Mouse (Mus musculus) naive thymus-derived CD4-positive, alpha-beta T cell, adult 5 months (primary cell): ENCODE data around the gene Pcsk4. TPM values are rescaled to one million over a fixed set of nuclear protein-coding genes. Genes with fewer than 3 reads are reported as not detected.

ENCODE experiments used
- polyA plus RNA-seq: library from polyadenylated mRNA; unstranded; fragments of 100-300 nt; shearing (Covaris generic); gene quantifications from one replicate; pipeline ENCODE4 v1.2.1, GENCODE M21; 2017

Pcsk4 gene
- 8.1 TPM for polyA plus RNA-seq

DNA sequence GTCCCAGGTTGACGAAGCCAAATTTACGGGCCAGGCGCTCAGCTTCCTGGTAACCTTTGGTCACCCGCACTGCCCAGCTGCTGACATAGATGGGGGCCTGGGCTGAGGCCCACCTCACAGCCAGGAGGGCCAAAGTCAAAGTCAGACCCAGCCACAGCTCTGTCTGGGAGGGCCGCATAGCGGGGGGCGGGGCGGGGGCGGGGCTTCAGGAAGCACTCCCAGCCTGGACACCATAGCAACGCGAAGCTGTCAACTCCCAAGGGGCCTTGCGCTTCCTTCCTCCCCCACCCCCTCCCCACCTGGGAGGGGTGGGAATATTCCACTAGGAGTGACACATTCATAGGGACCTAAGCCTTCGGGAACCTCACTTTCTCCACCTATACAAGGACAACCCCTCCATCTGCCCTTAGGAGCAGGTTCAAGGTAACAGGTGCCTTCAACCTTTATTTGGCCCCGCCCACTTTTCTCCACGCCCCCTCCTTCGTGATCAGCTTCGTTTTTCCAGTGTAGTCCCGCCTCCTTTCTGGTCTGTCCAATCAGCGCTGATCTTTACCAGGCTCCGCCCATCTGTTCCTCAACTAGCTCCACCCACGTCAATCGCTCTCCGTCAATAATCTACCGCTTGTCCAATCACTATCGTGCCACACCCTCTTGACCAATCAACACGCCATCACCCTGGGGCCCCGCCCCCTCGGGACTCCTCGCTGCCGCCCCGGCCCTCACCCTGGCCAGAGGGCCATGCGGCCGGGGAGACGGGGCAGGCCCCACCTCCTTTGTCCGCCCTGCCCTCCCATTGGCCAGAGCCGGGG is at the start of gene Pcsk4, which contains the start of gene Reep6:
TSS of gene Pcsk4 (minus strand) at position 226 of the 809 bp plus-strand sequence.
TSS of gene Reep6 (plus strand) at position 681 of the 809 bp plus-strand sequence.

DNA sequence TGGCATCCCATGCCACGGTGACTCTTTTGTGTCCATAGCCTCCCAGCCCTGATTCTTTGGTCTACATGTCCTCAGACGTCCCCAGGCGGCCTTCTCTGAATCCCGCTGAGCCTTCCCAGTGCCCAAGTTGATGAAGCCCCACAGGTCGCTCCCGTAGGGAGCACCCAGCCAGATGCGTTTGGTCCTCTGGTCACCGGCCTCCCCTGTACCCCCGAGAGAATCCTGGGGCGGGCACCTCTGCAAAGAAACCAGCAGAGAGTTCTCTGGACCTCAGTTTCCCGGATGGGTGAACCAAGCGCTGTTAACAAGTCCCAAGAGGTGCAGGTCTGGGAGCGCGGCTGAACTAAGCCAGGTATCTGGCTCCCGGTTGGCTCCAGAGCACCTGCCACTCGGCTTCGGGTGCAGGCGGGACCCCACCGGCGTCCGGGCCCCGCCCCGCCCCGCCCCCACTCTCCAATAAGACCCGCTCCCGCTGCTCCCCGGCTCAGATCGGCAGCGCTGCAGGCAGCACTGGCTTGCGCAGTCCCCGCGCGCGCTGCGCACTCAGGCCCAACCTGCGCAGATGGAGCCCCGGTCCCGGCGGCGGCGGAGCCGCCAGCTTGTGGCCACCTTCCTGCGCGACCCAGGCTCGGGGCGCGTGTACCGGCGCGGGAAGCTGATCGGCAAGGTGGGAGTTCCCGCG is 26.8 kb upstream of the Pcsk4 start, which contains the start of gene Plk5:
TSS of gene Plk5 (plus strand) at position 459 of the 682 bp plus-strand sequence.

DNA sequence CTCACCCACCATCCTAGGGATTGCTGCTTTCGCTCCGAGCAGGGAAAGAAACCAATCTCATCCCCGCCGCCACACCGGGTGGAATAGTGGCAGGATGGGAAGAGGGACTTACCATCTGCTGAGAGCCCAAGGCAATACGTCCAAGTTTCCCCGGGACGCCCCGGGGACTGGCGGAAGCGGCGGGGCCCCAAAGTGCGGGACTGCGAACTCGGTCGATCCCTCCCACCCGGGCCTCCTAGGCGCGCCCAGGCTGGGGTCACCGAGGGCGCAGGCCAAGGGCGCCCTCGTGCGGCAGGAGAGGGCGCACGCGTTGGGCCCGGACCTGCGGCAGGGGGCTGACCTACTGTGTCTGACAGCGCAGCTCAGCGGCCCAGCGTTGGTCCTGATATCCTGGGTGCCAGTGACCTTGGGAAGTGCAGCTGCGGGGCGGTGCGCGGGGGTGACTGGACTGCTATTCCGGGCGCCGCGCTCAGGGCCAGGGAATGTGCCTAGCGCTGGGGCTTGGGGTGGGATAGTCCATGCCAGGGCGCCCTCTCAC is 19.0 kb upstream of the Pcsk4 start, which contains the start of gene Adamtsl5:
TSS of gene Adamtsl5 (minus strand) at position 169 of the 538 bp plus-strand sequence.

DNA sequence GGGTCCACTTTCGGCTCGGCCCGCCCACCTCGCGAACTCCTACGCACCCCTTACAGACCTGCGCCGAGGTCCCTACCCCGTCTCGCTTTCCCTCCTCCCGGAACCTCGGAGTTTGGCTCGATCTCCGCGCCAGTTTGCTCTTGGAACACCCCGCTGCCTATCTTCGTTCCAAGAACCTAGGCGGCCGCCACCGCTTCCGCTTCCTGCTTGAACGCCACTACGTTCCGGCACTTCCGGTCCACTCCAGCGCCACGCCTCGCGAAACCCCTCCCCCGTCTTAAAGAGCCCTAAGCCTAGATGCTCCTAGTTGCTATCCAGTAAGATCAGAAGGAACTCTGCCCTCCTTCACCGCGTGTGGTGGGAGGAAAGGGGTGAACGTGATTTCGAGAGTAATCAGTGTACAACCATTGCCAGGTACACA is 8.9 kb downstream of the Pcsk4 start, which contains the start of gene 2310011J03Rik:
TSS of gene 2310011J03Rik (minus strand) at position 198 of the 421 bp plus-strand sequence.

DNA sequence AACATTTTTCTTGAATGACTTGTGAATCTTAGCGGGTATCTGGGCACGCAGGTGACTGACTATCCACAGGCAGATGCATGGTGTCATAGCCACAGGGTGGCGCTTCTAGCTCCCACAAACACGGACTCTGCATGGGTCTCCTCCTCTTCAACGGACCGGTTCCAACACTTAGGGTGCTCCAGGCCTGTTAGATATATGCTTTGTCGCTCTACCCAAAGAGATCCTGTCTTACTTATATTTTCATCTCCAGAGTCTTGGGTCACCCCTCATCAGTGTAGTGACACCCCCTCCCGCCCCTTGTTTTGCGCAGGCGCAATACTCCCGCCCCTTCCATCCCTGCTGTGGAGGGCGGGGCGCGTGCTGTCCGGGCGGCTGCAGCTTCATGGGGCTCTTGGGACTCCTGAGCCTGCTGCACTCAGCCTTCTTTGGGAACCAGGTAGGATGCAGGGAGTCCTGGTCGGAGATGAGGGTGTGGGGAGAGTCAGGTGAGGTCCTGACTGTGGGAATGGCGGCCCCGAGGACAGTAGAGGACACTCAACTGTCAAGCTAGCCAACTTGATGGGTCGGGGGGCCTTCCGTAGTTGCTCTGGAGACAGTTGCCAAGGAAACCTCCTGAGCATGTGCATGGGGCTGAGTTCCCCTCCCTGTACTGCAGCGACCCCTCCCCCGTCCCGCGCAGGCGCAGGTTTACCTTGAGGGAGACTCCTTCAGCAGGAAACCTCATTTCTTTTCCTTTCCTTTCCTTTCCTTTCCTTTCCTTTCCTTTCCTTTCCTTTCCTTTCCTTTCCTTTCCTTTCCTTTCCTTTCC is 33.5 kb downstream of the Pcsk4 start, which contains the start of gene Apc2:
TSS of gene Apc2 (plus strand) at position 360 of the 808 bp plus-strand sequence.

DNA sequence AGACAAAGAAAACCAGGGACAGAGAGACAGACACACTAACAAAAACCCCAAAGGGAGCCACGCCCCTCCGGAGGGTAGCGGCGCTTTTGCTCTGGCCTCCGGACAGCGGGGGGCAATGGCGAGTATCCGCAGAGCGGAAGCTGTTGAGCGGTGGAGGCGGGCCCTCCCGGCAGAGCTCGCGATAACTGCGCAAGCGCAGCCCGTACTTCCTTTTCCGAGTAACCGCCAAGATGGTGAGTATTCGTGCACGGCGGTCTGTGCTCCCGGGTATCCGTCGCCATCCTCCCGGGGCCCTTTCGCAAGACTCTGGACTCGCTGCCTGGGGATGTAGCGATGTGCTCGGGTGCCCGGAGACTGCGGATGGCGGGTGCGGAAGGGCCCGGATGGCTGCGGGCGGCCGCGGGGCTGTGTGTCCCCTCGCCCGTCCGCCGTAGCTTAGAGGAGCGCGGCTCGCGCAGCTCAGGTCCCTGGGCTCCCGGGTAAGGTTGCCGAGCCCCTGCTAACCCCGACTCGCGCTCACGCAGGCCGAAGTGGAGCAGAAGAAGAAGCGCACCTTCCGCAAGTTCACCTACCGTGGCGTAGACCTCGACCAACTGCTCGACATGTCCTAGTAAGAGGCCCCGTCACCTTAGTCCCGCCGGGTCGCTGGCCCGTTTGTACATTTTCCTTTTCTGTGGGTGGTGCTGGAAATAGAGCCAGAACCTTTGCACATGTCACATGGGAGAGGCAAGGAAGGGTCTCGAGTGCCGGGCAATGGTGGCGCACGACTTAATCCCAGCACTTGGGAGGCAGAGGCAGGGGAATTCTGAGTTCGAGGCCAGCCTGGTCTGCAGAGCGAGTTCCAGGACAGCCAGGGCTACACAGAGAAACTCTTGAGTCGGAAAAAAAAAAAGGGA is 36.8 kb downstream of the Pcsk4 start, which contains the start of gene Rps15:
TSS of gene Rps15 (plus strand) at position 203 of the 896 bp plus-strand sequence.

Other genes starting within 250 kb of the Pcsk4 start
- 74.3 TPM for gene Sbno2, start 223.9 kb downstream of the Pcsk4 start, polyA plus RNA-seq
- gene Stk11, start 213.7 kb downstream of the Pcsk4 start, polyA plus RNA-seq: 60.7 TPM
- gene Atp5d, start 190.9 kb downstream of the Pcsk4 start, polyA plus RNA-seq: 311 TPM
- 7.2 TPM for gene Cbarp, start 188.7 kb downstream of the Pcsk4 start, polyA plus RNA-seq
- 2.8 TPM for gene Midn, start 181.2 kb downstream of the Pcsk4 start, polyA plus RNA-seq
- gene Cirbp, start 163.5 kb downstream of the Pcsk4 start, polyA plus RNA-seq: 325 TPM
- 19.5 TPM for gene 1600002K03Rik, start 156.6 kb downstream of the Pcsk4 start, polyA plus RNA-seq
- 0.32 TPM for gene Efna2, start 150.0 kb downstream of the Pcsk4 start, polyA plus RNA-seq
- 106 TPM for gene Mum1, start 103.1 kb downstream of the Pcsk4 start, polyA plus RNA-seq
- gene Ndufs7, start 80.4 kb downstream of the Pcsk4 start, polyA plus RNA-seq: 171 TPM
- gene Gamt, start 68.5 kb downstream of the Pcsk4 start, polyA plus RNA-seq: not detected
- gene Dazap1, start 68.0 kb downstream of the Pcsk4 start, polyA plus RNA-seq: 91.1 TPM
- gene Rps15, start 37.0 kb downstream of the Pcsk4 start, polyA plus RNA-seq: 1,047 TPM
- 0.06 TPM for gene Apc2, start 33.5 kb downstream of the Pcsk4 start, polyA plus RNA-seq
- gene 2310011J03Rik, start 9.0 kb downstream of the Pcsk4 start, polyA plus RNA-seq: 30.5 TPM
- gene Reep6, start 455 bp upstream of the Pcsk4 start, polyA plus RNA-seq: not detected
- not detected for gene Adamtsl5, start 18.9 kb upstream of the Pcsk4 start, polyA plus RNA-seq
- not detected for gene Plk5, start 27.0 kb upstream of the Pcsk4 start, polyA plus RNA-seq
- 10.9 TPM for gene Mex3d, start 58.2 kb upstream of the Pcsk4 start, polyA plus RNA-seq
- 124 TPM for gene Mbd3, start 70.1 kb upstream of the Pcsk4 start, polyA plus RNA-seq
- 65.7 TPM for gene Uqcr11, start 77.3 kb upstream of the Pcsk4 start, polyA plus RNA-seq
- 94.0 TPM for gene Tcf3, start 104.1 kb upstream of the Pcsk4 start, polyA plus RNA-seq
- gene Onecut3, start 165.3 kb upstream of the Pcsk4 start, polyA plus RNA-seq: not detected
- gene Atp8b3, start 209.6 kb upstream of the Pcsk4 start, polyA plus RNA-seq: not detected
- 83.0 TPM for gene Rexo1, start 232.1 kb upstream of the Pcsk4 start, polyA plus RNA-seq
- gene Klf16, start 247.8 kb upstream of the Pcsk4 start, polyA plus RNA-seq: 17.2 TPM